Mouse (Mus musculus) testis, adult 2 months (tissue): ENCODE measurements at regions not wholly inside any gene's neighbourhood (a gene's known extent, or its start where the extent isn't known, plus 50 kb on each side); places are given as distances from the start of the nearest gene placed in this dataset.

ENCODE experiments used
- H3K27ac ChIP-seq: fragments of 200-500 bp; 2 replicates; pipeline ENCODE4 v1.5.1; 2012; ENCODE audit warnings: low read depth, low read length; ENCODE audit not compliant: control insufficient read depth, insufficient read depth
- H3K27me3 ChIP-seq: fragments of 200-500 bp; 2 replicates; pipeline ENCODE4 v1.6.1; 2012; ENCODE audit warnings: mild to moderate bottlenecking, low read length, moderate library complexity; ENCODE audit not compliant: control insufficient read depth, insufficient read depth
- H3K36me3 ChIP-seq: fragments of 200-500 bp; 2 replicates; pipeline ENCODE4 v1.6.1; 2012; ENCODE audit warnings: mild to moderate bottlenecking, low read length; ENCODE audit not compliant: control insufficient read depth, insufficient read depth
- H3K4me1 ChIP-seq: fragments of 200-500 bp; 2 replicates; pipeline ENCODE4 v1.6.1; 2012; ENCODE audit warnings: low read length; ENCODE audit not compliant: control insufficient read depth, insufficient read depth
- H3K4me3 ChIP-seq: fragments of 200-500 bp; 2 replicates; pipeline ENCODE4 v1.5.1; 2012; ENCODE audit warnings: low read depth, mild to moderate bottlenecking, low read length, moderate library complexity, mixed read lengths; ENCODE audit not compliant: control insufficient read depth
- CTCF ChIP-seq: fragments of 200-500 bp; IDR thresholded peaks from 2 replicates; pipeline ENCODE4 v1.5.1; 2012; ENCODE audit warnings: low read depth, mild to moderate bottlenecking, inconsistent platforms, low read length, moderate library complexity; ENCODE audit not compliant: control insufficient read depth, insufficient read depth, insufficient replicate concordance
- POLR2A ChIP-seq: fragments of 200-500 bp; IDR thresholded peaks from 2 replicates; pipeline ENCODE4 v1.6.1; 2012; ENCODE audit warnings: low read depth, mild to moderate bottlenecking, inconsistent platforms, low read length, moderate library complexity; ENCODE audit not compliant: control insufficient read depth

DNA sequence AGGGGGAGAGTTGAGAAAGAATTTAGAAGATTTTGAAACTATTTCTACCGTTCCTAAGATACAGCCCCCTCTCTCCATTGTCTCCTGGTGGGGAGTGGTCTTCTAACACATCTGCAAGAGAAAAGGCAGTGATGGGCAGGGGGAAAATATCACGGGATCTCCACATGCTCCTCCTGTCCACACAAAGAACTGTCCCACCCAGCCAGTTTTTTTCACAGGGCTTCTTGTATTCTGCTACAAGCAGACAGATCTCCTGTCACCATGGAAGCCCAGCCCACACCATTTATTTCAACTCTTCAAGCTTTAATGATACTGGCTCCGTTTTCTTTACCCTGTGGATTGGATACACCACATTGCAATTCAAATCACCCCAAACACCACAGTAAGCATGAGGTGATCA lies 113.5 kb upstream of the Ntm start:
- Histone ChIP-seq H3K27me3 (no peaks in the 10 kb centered on the region), H3K27ac (no peak overlapping the region), H3K36me3 (no peaks in the 10 kb centered on the region), H3K4me3 (no peak overlapping the region), H3K4me1 (no peaks in the 10 kb centered on the region)
- no peak for TF ChIP-seq CTCF
- TF ChIP-seq POLR2A, result no peak

DNA sequence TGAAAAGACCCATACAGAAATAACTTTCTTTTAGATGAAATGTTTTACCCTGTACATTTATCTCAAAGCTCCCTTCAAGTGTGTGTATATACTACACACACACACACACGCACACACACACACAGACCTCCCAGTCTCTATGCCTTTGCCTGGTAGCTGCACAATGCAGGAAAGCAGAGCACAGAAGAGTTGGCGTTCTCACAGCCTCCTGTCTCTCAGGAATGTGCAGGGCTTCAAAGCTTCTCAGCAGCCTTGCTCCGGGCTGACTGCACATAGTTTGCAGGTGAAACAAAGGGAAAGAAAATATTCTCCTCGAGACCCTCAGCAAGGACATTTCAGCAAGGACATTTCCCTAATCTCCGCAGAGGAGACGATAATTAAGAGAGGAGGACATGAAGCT lies 139.0 kb upstream of the Ntm start:
- no peak overlapping the region for H3K27ac ChIP-seq
- no peaks in the 10 kb centered on the region for H3K4me1 ChIP-seq
- TF ChIP-seq CTCF, result no peak
- TF ChIP-seq POLR2A, result no peak
- no peak overlapping the region for H3K4me3 ChIP-seq
- H3K36me3 ChIP-seq, result no peaks in the 10 kb centered on the region
- no peaks in the 10 kb centered on the region for H3K27me3 ChIP-seq

DNA sequence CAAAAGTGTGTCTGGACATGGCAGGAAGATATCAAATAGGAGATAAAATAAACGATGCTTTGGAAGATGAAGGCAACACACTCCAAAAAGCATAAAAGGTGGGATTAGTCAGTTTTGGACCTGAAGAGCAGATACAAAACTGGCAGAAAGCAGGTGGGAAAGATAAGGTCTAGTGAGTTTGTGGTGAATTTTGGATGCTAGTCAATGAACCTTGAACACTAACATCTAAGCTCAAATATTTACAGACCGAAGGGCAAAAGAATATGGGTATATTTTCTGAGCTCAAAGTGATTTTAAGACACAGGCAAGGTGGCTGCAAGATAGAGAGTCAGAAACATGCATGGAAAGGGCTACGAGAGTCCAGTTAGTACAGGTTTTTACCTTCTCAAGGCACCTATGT lies 159.4 kb upstream of the Ntm start:
- Histone ChIP-seq H3K4me3 (no peak overlapping the region), H3K27me3 (no peaks in the 10 kb centered on the region), H3K36me3 (no peaks in the 10 kb centered on the region), H3K4me1 (no peaks in the 10 kb centered on the region), H3K27ac (no peak overlapping the region)
- no peak for TF ChIP-seq POLR2A
- TF ChIP-seq CTCF, result no peak

DNA sequence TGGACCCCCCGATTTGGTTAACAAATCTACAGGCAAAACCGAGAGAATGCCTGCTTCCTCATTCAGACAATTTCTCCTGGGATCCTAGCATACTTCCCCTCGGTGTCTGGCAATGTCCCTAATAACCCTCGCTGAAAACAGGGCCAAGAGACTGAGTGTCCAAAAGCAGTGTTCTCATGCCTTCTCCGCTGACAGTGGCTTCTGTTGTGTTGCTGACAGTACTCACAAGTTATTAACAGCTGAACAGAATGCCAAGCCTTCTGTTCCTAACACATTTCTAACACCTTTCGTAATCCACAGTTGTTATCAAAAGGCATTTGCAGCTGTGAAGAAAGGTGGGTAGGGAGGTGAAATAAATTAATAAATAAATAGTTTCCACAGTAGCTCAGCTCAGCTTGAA lies 166.2 kb upstream of the Ntm start:
- H3K27me3 ChIP-seq, result no peaks in the 10 kb centered on the region
- no peak overlapping the region for H3K4me3 ChIP-seq
- TF ChIP-seq POLR2A (no peak), CTCF (no peak)
- no peaks in the 10 kb centered on the region for H3K36me3 ChIP-seq
- H3K27ac ChIP-seq, result no peak overlapping the region
- no peaks in the 10 kb centered on the region for H3K4me1 ChIP-seq

DNA sequence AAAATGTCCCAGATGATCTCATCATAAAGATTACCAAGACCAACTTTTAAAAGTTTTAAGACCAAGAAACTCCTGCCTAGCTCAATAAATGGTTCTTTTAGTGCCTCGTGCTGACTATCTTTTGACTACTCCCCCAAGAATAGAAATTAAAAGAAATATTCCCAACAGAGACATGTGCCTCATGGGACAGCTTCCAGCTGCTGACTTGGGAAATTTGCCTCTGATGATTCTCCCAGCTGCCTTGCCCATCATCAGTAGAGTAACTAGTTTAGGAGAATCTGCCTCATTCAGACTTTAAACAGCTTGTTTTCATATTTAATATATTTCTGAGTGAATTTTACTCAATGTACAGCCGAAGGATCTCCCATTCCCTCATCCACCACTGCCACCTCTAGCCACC lies 168.7 kb upstream of the Ntm start:
- Histone ChIP-seq H3K27ac (no peak overlapping the region), H3K4me1 (no peaks in the 10 kb centered on the region), H3K36me3 (no peaks in the 10 kb centered on the region), H3K4me3 (no peak overlapping the region), H3K27me3 (no peaks in the 10 kb centered on the region)
- TF ChIP-seq CTCF (no peak), POLR2A (no peak)

DNA sequence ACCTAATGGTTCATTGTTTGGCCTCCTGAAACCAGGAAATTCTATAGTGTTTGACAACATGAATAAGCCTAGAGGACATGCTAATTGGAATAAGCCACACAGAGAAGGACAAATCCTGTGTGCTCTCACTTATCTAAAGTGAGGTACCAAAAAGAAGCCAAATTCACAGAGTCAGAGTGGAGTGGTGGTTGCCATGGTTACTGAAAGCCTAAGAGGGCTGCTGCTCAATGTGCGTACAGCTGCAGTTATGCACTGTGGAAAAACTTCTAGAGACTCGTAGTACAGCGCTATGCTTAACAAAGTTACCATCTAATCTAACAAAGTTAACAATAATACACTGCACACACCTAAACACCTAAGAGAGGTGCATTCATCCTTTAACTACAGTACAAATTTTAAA lies 171.4 kb upstream of the Ntm start:
- no peak overlapping the region for H3K4me3 ChIP-seq
- H3K27ac ChIP-seq, result no peak overlapping the region
- no peaks in the 10 kb centered on the region for H3K27me3 ChIP-seq
- no peaks in the 10 kb centered on the region for H3K36me3 ChIP-seq
- H3K4me1 ChIP-seq, result peaks cover 5% of the 10 kb centered on the region
- no peak for TF ChIP-seq POLR2A
- no peak for TF ChIP-seq CTCF

DNA sequence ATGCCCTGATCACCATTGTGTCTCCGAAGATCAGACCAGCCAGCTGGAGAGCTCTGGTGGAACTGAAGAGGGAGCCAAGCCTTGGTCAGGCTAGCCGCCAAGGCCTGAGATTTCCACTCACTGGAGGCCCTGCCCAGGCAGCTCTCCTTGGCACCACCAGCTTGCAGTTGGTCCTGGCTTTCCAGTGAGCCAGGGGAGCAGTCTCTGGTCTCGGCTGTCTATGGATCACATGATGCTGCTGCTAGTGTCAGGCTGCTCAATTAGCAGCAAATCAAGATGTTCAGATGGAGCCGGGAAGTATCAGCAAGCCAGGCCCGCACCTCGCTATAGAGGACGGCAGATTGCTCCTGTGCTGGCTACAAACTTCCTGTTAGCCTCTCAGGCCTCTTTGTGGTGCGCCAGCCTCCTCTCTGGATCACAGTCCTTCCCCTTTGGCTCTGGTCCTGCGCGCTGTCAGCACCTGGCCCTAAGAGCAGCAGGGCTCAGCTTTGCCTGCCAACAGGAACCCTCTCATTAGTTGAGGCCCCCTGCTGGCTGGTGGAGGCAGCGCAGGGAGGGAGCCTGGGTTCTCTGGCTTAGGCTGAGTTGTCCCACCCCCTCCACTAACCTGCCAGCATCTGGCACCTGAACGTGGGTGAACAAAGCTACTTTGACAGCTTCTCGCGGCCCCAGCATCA lies 174.8 kb upstream of the Ntm start:
- Histone ChIP-seq H3K27me3 (no peaks in the 10 kb centered on the region), H3K4me3 (peak overlapping the region; percentile 38), H3K27ac (no peak overlapping the region), H3K36me3 (no peaks in the 10 kb centered on the region), H3K4me1 (peaks cover 5% of the 10 kb centered on the region)
- no peak for TF ChIP-seq POLR2A
- peak; percentile 87 for TF ChIP-seq CTCF

DNA sequence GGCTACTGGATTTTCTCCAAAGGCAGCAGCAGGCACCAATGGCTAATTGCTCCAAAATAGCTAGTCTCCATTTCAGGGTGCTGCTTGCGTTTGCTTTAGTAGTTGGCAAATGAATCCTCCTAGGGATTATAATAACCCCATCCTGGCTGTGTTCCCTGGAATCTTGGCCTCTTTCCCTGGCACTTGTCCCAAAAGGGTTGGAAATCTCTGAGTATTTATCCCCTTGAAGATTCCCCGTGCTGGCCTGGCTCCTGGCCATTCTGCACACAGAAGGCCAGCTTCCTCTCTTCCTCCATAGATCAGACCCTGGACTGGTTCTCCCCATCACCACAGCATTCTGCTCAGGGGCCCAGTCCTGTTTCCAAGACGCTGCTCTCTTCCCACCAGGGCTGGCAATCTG lies 177.2 kb upstream of the Ntm start:
- no peaks in the 10 kb centered on the region for H3K36me3 ChIP-seq
- no peak overlapping the region for H3K27ac ChIP-seq
- H3K4me3 ChIP-seq, result no peak overlapping the region
- no peaks in the 10 kb centered on the region for H3K27me3 ChIP-seq
- H3K4me1 ChIP-seq, result peaks cover 5% of the 10 kb centered on the region
- TF ChIP-seq POLR2A (no peak), CTCF (no peak)
